8 mouse cellular contexts compared by ENCODE assay signal in the genomic region with DNA sequence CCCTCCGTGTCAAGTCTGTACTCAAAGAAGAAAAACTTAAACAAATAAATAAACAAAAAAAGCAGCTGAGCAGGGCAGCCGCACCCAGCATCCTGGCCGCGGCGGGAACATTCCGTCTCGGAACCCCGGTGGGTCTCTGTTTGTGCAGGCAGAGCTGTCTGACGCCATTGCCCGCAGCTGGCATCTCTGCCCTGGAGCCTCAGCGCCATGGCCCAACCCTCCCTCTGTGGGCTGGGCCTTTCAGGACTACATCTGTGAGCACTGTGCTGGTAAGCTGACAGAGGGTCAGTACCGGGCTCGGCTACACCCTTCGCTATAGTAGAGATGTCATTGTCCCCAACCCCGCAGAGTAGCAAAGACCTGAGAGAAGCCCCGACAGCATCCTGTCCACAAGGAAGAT. TPM values are rescaled to one million over a fixed set of nuclear protein-coding genes. Genes with fewer than 3 reads are reported as not detected.
DNase-seq lines count a peak whose midpoint lies in the region; ATAC-seq and TF ChIP-seq lines count a peak whose summit lies in the region.

No protein-coding gene starts in this region.

- no peaks in the 10 kb centered on the region for H3K9me3 ChIP-seq in forebrain, embryonic 13.5 days (replicated peaks)
- no peaks in the 10 kb centered on the region for H3K9me3 ChIP-seq in forebrain, embryonic 12.5 days
- no peaks in the 10 kb centered on the region for H3K9me3 ChIP-seq in stomach, postnatal 0 days (ENCODE audit: control insufficient read depth, low read length)

- peak overlapping the region; percentile 14; the same call in 1 of the 2 replicates for H3K27ac ChIP-seq in forebrain, embryonic 13.5 days
- H3K27ac ChIP-seq in forebrain, embryonic 12.5 days, result no peak overlapping the region
- H3K27ac ChIP-seq in stomach, postnatal 0 days (replicated peaks), result peak overlapping the region; percentile 70

- H3K36me3 ChIP-seq in forebrain, embryonic 13.5 days (ENCODE audit: poor library complexity, severe bottlenecking), result no peaks in the 10 kb centered on the region
- H3K36me3 ChIP-seq in forebrain, embryonic 12.5 days (replicated peaks), result no peaks in the 10 kb centered on the region
- H3K36me3 ChIP-seq in stomach, postnatal 0 days (ENCODE audit: control insufficient read depth, insufficient read depth, low read length), result no peaks in the 10 kb centered on the region

- 83% methylated on average over 16 of the region's 16 CpGs for WGBS in forebrain, embryonic 13.5 days
- 83% methylated on average over 16 of the region's 16 CpGs for WGBS in forebrain, embryonic 12.5 days
- WGBS in stomach, postnatal 0 days, result 52% methylated on average over 16 of the region's 16 CpGs

- no peak for TF ChIP-seq EP300 in stomach, postnatal 0 days (optimal IDR thresholded peaks at IDR 0.05)

- H3K9ac ChIP-seq in forebrain, embryonic 13.5 days, result no peak overlapping the region
- H3K9ac ChIP-seq in forebrain, embryonic 12.5 days, result no peak overlapping the region
- peak overlapping the region; percentile 31; the same call in 1 of the 2 replicates for H3K9ac ChIP-seq in stomach, postnatal 0 days (ENCODE audit: low read length)

- no peak for ATAC-seq in forebrain, embryonic 13.5 days
- no peak for ATAC-seq in forebrain, embryonic 12.5 days (ENCODE audit: low FRiP score)
- ATAC-seq in stomach, postnatal 0 days (ENCODE audit: low FRiP score, low TSS enrichment), result peak; percentile 73

- no peak overlapping the region for H3K4me2 ChIP-seq in forebrain, embryonic 13.5 days
- H3K4me2 ChIP-seq in forebrain, embryonic 12.5 days, result no peak overlapping the region
- no peak overlapping the region for H3K4me2 ChIP-seq in stomach, postnatal 0 days (replicated peaks; ENCODE audit: low read depth)

- H3K27me3 ChIP-seq in forebrain, embryonic 13.5 days, result no peaks in the 10 kb centered on the region
- no peaks in the 10 kb centered on the region for H3K27me3 ChIP-seq in forebrain, embryonic 12.5 days
- H3K27me3 ChIP-seq in stomach, postnatal 0 days (ENCODE audit: control insufficient read depth, insufficient read depth, low read length), result no peaks in the 10 kb centered on the region

- DNase-seq in right cerebral cortex, postnatal 14 days, result peak; percentile 17
- no peak for DNase-seq in right cerebral cortex, adult 18-20 months
- DNase-seq in lung, postnatal 10 days, result peak; percentile 75
- DNase-seq in stomach, postnatal 0 days (ENCODE audit: low spot score), result peak; percentile 75
- DNase-seq in ovary, postnatal 36 days (ENCODE audit: low spot score), result no peak
- DNase-seq in spleen, postnatal 4 days (ENCODE audit: low spot score in 2 of 2), result no peak

- TF ChIP-seq CTCF in stomach, postnatal 0 days (IDR thresholded peaks at IDR 0.05; ENCODE audit: low read depth), result no peak

- H3K4me1 ChIP-seq in forebrain, embryonic 13.5 days, result peaks cover 8% of the 10 kb centered on the region; the same call in 1 of the 2 replicates
- peaks cover 12% of the 10 kb centered on the region for H3K4me1 ChIP-seq in forebrain, embryonic 12.5 days
- no peaks in the 10 kb centered on the region; the same call in 1 of the 2 replicates for H3K4me1 ChIP-seq in stomach, postnatal 0 days (replicated peaks; ENCODE audit: control insufficient read depth, insufficient read depth)

- no peak overlapping the region for H3K4me3 ChIP-seq in forebrain, embryonic 13.5 days
- no peak overlapping the region for H3K4me3 ChIP-seq in forebrain, embryonic 12.5 days (replicated peaks)
- no peak overlapping the region for H3K4me3 ChIP-seq in stomach, postnatal 0 days (ENCODE audit: low read depth, low read length)

RNA-seq across cellular contexts. Expression of a gene that starts 56.8 kb away (rescaled TPM):
- 13.5 and 13.8 TPM in 2 replicates for polyA plus RNA-seq in forebrain, embryonic 13.5 days (2015; fragmentation: Nextera tagmentation; extraction: Ambion mirVana)
- polyA plus RNA-seq in forebrain, embryonic 12.5 days (2016; fragmentation: Nextera tagmentation; extraction: Ambion mirVana), result 15.2 and 16.7 TPM in 2 replicates
- polyA plus RNA-seq in stomach, postnatal 0 days (2015; fragmentation: Nextera tagmentation; extraction: Ambion mirVana), result 18.2 and 19.8 TPM in 2 replicates

Comparison
In these comparisons a context has a peak if more than half of its experiments do, and no peak if none do; other contexts are left out.
1. DNase-seq: peak in right cerebral cortex, postnatal 14 days (single experiment), lung, postnatal 10 days (single experiment) and stomach, postnatal 0 days (single experiment); none in right cerebral cortex, adult 18-20 months (single experiment), ovary, postnatal 36 days (single experiment) and spleen, postnatal 4 days (0 of 2).